7 mouse cellular contexts compared by ENCODE assay signal in genomic region chr17:27212768-27213525, GRCm38 (mm10). TPM values are rescaled to one million over a fixed set of nuclear protein-coding genes. Genes with fewer than 3 reads are reported as not detected.
DNase-seq lines count a peak whose midpoint lies in the region; ATAC-seq and TF ChIP-seq lines count a peak whose summit lies in the region.

No protein-coding gene starts in this region.

- H3K9ac ChIP-seq in kidney, embryonic 14.5 days (ENCODE audit: low read depth, low read length) = no peak overlapping the region; the same call in 1 of the 2 replicates
- no peak overlapping the region for H3K9ac ChIP-seq in lung, postnatal 0 days (replicated peaks; ENCODE audit: low read depth)
- no peak overlapping the region for H3K9ac ChIP-seq in stomach, embryonic 15.5 days

- H3K9me3 ChIP-seq in heart, embryonic 10.5 days = no peaks in the 10 kb centered on the region
- no peaks in the 10 kb centered on the region for H3K9me3 ChIP-seq in kidney, embryonic 14.5 days (ENCODE audit: control insufficient read depth, low read length)
- no peaks in the 10 kb centered on the region for H3K9me3 ChIP-seq in lung, postnatal 0 days (ENCODE audit: low read length)
- no peaks in the 10 kb centered on the region for H3K9me3 ChIP-seq in stomach, embryonic 15.5 days

- DNase-seq in urinary bladder, postnatal 25 days (ENCODE audit: low spot score) = peak; percentile 42
- DNase-seq in urinary bladder, postnatal 10 days (ENCODE audit: low spot score) = no peak
- DNase-seq in cerebellum, adult 9-10 months = peak; percentile 61
- DNase-seq in heart, embryonic 10.5 days (ENCODE audit: low spot score) = no peak
- peak; percentile 75 for DNase-seq in lung, postnatal 0 days (ENCODE audit: low spot score)

- H3K4me2 ChIP-seq in kidney, embryonic 14.5 days (replicated peaks; ENCODE audit: low read depth, low read length) = 0 out of 2 replicates have a peak overlapping the region, but pooled peaks have one; percentile 6
- no peak overlapping the region for H3K4me2 ChIP-seq in lung, postnatal 0 days (replicated peaks; ENCODE audit: low read depth, low read length)
- H3K4me2 ChIP-seq in stomach, embryonic 15.5 days = peak overlapping the region; percentile 31

- H3K27ac ChIP-seq in heart, embryonic 10.5 days = peak overlapping the region; percentile 62; the same call in 1 of the 2 replicates
- peak overlapping the region; percentile 67 for H3K27ac ChIP-seq in kidney, embryonic 14.5 days (ENCODE audit: low read depth, low read length)
- no peak overlapping the region for H3K27ac ChIP-seq in lung, postnatal 0 days (ENCODE audit: low read length)
- no peak overlapping the region for H3K27ac ChIP-seq in stomach, embryonic 15.5 days

- ATAC-seq in kidney, embryonic 14.5 days (ENCODE audit: low FRiP score, low TSS enrichment) = peak; percentile 85
- peak; percentile 81 for ATAC-seq in lung, postnatal 0 days
- ATAC-seq in stomach, embryonic 15.5 days (ENCODE audit: insufficient read depth, low FRiP score, low read depth) = peak; percentile 66; the same call in 1 of the 2 replicates

- peaks cover 35% of the 10 kb centered on the region for H3K4me1 ChIP-seq in heart, embryonic 10.5 days
- peaks cover 18% of the 10 kb centered on the region for H3K4me1 ChIP-seq in kidney, embryonic 14.5 days (ENCODE audit: control insufficient read depth, insufficient read depth, low read length)
- no peaks in the 10 kb centered on the region for H3K4me1 ChIP-seq in lung, postnatal 0 days (ENCODE audit: insufficient read depth, low read depth, low read length)
- H3K4me1 ChIP-seq in stomach, embryonic 15.5 days = peaks cover 7% of the 10 kb centered on the region; the same call in 1 of the 2 replicates

- peak overlapping the region; percentile 35 for H3K4me3 ChIP-seq in heart, embryonic 10.5 days
- H3K4me3 ChIP-seq in kidney, embryonic 14.5 days (ENCODE audit: low read length) = no peak overlapping the region
- H3K4me3 ChIP-seq in lung, postnatal 0 days (ENCODE audit: low read depth, low read length) = no peak overlapping the region
- no peak overlapping the region for H3K4me3 ChIP-seq in stomach, embryonic 15.5 days (replicated peaks)

- H3K36me3 ChIP-seq in heart, embryonic 10.5 days = no peaks in the 10 kb centered on the region
- H3K36me3 ChIP-seq in kidney, embryonic 14.5 days (ENCODE audit: control insufficient read depth, insufficient read depth, low read length) = no peaks in the 10 kb centered on the region
- no peaks in the 10 kb centered on the region for H3K36me3 ChIP-seq in lung, postnatal 0 days (ENCODE audit: insufficient read depth, low read length)
- H3K36me3 ChIP-seq in stomach, embryonic 15.5 days = no peaks in the 10 kb centered on the region

- peaks cover 34% of the 10 kb centered on the region for H3K27me3 ChIP-seq in heart, embryonic 10.5 days (ENCODE audit: insufficient read depth, poor library complexity, severe bottlenecking)
- H3K27me3 ChIP-seq in kidney, embryonic 14.5 days (ENCODE audit: control insufficient read depth, insufficient read depth, low read length) = no peaks in the 10 kb centered on the region
- H3K27me3 ChIP-seq in lung, postnatal 0 days (replicated peaks; ENCODE audit: insufficient read depth, low read length) = no peaks in the 10 kb centered on the region
- no peaks in the 10 kb centered on the region for H3K27me3 ChIP-seq in stomach, embryonic 15.5 days (replicated peaks)

- TF ChIP-seq EP300 in lung, postnatal 0 days (IDR thresholded peaks at IDR 0.05) = no peak

- WGBS in heart, embryonic 10.5 days = 8% methylated on average over 11 of the region's 11 CpGs
- WGBS in kidney, embryonic 14.5 days = 5% methylated on average over 11 of the region's 11 CpGs
- 17% methylated on average over 11 of the region's 11 CpGs for WGBS in lung, postnatal 0 days
- 9% methylated on average over 11 of the region's 11 CpGs for WGBS in stomach, embryonic 15.5 days

- TF ChIP-seq CTCF in lung, postnatal 0 days (IDR thresholded peaks at IDR 0.05) = peak; percentile 70

RNA-seq across cellular contexts. Expression of gene Lemd2, which starts 8.7 kb away (rescaled TPM):
- 11.1 and 14.4 TPM in 2 replicates for polyA plus RNA-seq in heart, embryonic 10.5 days (2016; fragmentation: Nextera tagmentation; extraction: Ambion mirVana)
- polyA plus RNA-seq in kidney, embryonic 14.5 days (2014; fragmentation: Nextera tagmentation; extraction: Ambion mirVana) = 14.5 and 15.6 TPM in 2 replicates
- polyA plus RNA-seq in lung, postnatal 0 days (2015; fragmentation: Nextera tagmentation; extraction: Ambion mirVana) = 13.2 and 13.9 TPM in 2 replicates
- 12.7 and 14.7 TPM in 2 replicates for polyA plus RNA-seq in stomach, embryonic 15.5 days (2015; fragmentation: Nextera tagmentation; extraction: Ambion mirVana)

RNA-seq across cellular contexts. Expression of gene Ip6k3, which starts 45.4 kb away (rescaled TPM):
- 0.05 and 0.10 TPM in 2 replicates for polyA plus RNA-seq in heart, embryonic 10.5 days (2016; fragmentation: Nextera tagmentation; extraction: Ambion mirVana)
- polyA plus RNA-seq in kidney, embryonic 14.5 days (2014; fragmentation: Nextera tagmentation; extraction: Ambion mirVana) = 0.12 TPM in 1 of 2 replicates, not detected in the other
- 0.75 and 0.91 TPM in 2 replicates for polyA plus RNA-seq in lung, postnatal 0 days (2015; fragmentation: Nextera tagmentation; extraction: Ambion mirVana)
- polyA plus RNA-seq in stomach, embryonic 15.5 days (2015; fragmentation: Nextera tagmentation; extraction: Ambion mirVana) = 0.18 and 0.21 TPM in 2 replicates

Comparison
In these comparisons a context has a peak if more than half of its experiments do, and no peak if none do; other contexts are left out.
1. DNase-seq: peak in urinary bladder, postnatal 25 days (single experiment), cerebellum, adult 9-10 months (single experiment) and lung, postnatal 0 days (single experiment); none in urinary bladder, postnatal 10 days (single experiment) and heart, embryonic 10.5 days (single experiment).
2. H3K27ac ChIP-seq: peak in heart, embryonic 10.5 days (single experiment) and kidney, embryonic 14.5 days (single experiment); none in lung, postnatal 0 days (single experiment) and stomach, embryonic 15.5 days (single experiment).
3. Peak in every context shown above with its lines, with median percentiles within 50 percentile points of each other: ATAC-seq.